Mouse (Mus musculus) olfactory bulb, adult 2 months (tissue): ENCODE data around the gene Tldc2. TPM values are rescaled to one million over a fixed set of nuclear protein-coding genes. Genes with fewer than 3 reads are reported as not detected.

Source experiments
- H3K27ac ChIP-seq: fragments of 200-500 bp; 2 replicates; pipeline ENCODE4 v1.5.1; 2012; ENCODE audit warnings: low read depth, low read length; ENCODE audit not compliant: insufficient read depth
- H3K4me1 ChIP-seq: fragments of 200-500 bp; 2 replicates; pipeline ENCODE4 v1.6.1; 2012; ENCODE audit warnings: low read length; ENCODE audit not compliant: control insufficient read depth, insufficient read depth
- H3K4me3 ChIP-seq: fragments of 200-500 bp; 2 replicates; pipeline ENCODE4 v1.5.1; 2012; ENCODE audit warnings: mild to moderate bottlenecking, low read depth, low read length, moderate library complexity; ENCODE audit not compliant: insufficient read depth
- CTCF ChIP-seq: fragments of 200-500 bp; IDR thresholded peaks from 2 replicates; pipeline ENCODE4 v1.5.1; 2012; ENCODE audit warnings: low read depth, mild to moderate bottlenecking, low read length, moderate library complexity; ENCODE audit not compliant: insufficient read depth
- POLR2A ChIP-seq: fragments of 200-500 bp; IDR thresholded peaks from 2 replicates; pipeline ENCODE4 v1.6.1; 2012; ENCODE audit warnings: mild to moderate bottlenecking, low read depth, low read length, moderate library complexity; ENCODE audit not compliant: insufficient read depth
- WGBS: fragments of 180-500 bp; shearing (Covaris S2); methylation state at CpG from one replicate; pipeline ENCODE4 v1.1.7; 2018; 5-methylcytosine and 5-hydroxymethylcytosine counted together
- polyA plus RNA-seq: library from polyadenylated mRNA; stranded (reverse); fragments of >200 nt; gene quantifications from 2 replicates; pipeline ENCODE4 v1.2.4, GENCODE M21; 2012; ENCODE audit warnings: low replicate concordance; ENCODE audit not compliant: missing spikeins, insufficient read depth, insufficient read length

Tldc2 gene
- polyA plus RNA-seq, 1 experiment: not detected

- no peak overlapping the region for H3K4me3 ChIP-seq
- 26% methylated on average over 7 of the region's 7 CpGs for WGBS
- TF ChIP-seq CTCF (no peak), POLR2A (no peak)
- H3K4me1 ChIP-seq: peaks cover 67% of the 10 kb centered on the region
- 0 out of 2 replicates have a peak overlapping the region, but pooled peaks have one; percentile 7 for H3K27ac ChIP-seq
Measured at GRCm38 (mm10) chr2:157065879-157066226, 21.0 kb upstream of the Tldc2 start.

GRCm38 (mm10) chr2:157066731-157067430 lies 20.0 kb upstream of the Tldc2 start:
- 81% methylated on average over 7 of the region's 7 CpGs for WGBS
- Histone ChIP-seq H3K27ac (no peak overlapping the region), H3K4me3 (no peak overlapping the region), H3K4me1 (peaks cover 75% of the 10 kb centered on the region)
- TF ChIP-seq CTCF (no peak), POLR2A (no peak)

DNA sequence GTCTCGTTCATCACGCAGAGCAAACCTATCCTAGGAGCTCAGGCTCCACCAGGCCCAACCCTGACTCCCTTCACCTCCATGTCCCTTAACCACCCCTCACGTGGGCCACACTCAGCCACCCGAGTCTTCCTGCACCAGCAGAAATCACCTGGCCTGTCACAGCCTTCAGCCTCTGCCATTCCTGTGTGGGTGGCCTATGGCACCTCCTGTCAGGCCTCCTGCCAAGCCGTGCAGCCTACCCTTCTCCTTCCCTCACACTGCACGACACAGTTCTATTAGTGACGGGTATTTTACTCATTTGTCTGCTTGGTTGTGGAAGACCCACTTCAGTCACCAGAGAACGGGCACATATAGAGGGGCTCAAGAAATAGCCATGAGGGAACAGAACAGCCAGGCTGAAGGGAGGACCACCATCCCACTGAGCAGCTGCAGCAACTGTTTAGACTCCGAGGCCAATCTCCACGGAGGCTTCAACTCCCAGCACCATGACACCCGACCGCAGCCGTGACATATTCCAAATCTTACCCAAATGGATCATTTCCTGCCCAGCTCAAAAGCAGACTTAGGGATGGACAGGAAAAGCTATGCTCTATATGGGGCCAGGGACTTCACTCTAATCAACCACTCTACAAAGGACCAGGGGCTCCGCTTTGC lies 18.0 kb upstream of the Tldc2 start:
- WGBS: 42% methylated on average over 14 of the region's 14 CpGs
- Histone ChIP-seq H3K4me3 (no peak overlapping the region), H3K4me1 (peaks cover 79% of the 10 kb centered on the region), H3K27ac (peak overlapping the region; percentile 22; the same call in 1 of the 2 replicates)
- no peak for TF ChIP-seq POLR2A
- no peak for TF ChIP-seq CTCF

DNA sequence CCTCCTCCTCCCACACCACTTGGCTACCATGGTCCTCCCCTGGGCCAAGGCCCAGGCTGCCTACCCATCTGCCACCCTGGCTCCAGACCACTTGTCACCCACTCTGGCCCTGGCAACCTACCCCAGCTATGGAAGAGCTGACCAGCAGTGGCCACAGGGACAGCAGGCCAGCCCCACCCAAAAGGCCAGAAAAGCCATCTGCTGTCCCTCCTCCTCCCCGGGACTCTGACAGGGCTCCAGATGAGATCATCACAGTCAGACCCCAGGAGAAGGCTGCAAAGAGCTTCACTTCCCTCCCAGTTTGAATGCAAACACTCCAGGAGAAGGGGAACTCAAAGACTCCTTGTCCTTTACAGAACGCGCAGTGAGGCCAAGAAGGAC lies 17.5 kb upstream of the Tldc2 start:
- H3K27ac ChIP-seq: peak overlapping the region; percentile 24; the same call in 1 of the 2 replicates
- TF ChIP-seq POLR2A: no peak
- no peak for TF ChIP-seq CTCF
- H3K4me1 ChIP-seq: peaks cover 79% of the 10 kb centered on the region
- WGBS: 32% methylated on average over 3 of the region's 3 CpGs
- H3K4me3 ChIP-seq: no peak overlapping the region

DNA sequence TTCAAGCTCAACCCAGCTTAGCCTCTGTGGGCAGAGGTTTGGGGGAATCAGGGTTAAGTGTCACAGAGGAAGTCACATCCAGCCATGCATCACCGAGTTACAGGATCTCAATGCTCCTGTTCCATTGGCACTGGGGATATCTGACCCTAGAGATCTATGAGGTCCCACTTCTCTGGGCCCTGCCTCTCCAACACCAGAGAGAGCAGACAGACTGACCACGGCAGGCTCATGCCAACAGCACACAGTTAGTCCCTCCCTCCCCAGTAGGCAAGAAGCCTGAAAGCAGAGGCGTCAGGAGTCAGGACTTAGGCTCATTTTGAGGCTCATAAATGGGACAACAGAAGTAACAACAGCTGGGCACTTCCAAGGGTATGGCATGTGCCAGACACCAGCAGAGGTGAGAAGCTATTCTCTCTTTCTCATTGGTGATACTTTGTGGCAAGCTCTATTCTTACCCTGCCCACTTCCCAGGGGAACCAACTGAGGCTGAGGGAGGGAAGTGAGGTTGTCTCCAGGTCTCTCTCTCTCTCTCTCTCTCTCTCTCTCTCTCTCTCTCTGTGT lies 17.0 kb upstream of the Tldc2 start:
- TF ChIP-seq POLR2A: no peak
- no peak for TF ChIP-seq CTCF
- H3K4me3 ChIP-seq: no peak overlapping the region
- H3K27ac ChIP-seq: peak overlapping the region; percentile 27
- H3K4me1 ChIP-seq: peaks cover 77% of the 10 kb centered on the region
- 27% methylated on average over 3 of the region's 3 CpGs for WGBS

DNA sequence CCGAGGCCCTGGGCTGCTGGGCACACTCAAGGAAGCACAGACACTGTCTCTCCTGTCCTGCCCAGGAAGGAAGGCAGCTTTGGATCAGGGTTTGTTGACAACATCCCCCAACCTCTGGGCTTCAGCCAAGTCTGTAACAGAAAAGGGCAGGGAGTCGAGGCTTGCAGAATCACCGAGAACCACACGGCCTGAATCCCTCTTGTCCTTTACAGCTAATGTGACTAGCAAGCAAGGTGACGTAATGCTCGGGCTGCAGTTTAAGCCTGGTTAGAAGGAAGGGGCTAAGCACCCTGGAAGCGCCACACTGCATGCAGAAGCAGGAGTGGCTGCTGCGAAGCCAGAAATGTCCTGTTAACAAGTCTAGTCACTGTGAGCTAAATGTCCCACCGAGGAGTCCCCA lies 16.5 kb upstream of the Tldc2 start:
- no peak for TF ChIP-seq CTCF
- no peak for TF ChIP-seq POLR2A
- Histone ChIP-seq H3K27ac (peak overlapping the region; percentile 27; the same call in 1 of the 2 replicates), H3K4me1 (peaks cover 75% of the 10 kb centered on the region), H3K4me3 (no peak overlapping the region)
- 27% methylated on average over 9 of the region's 9 CpGs for WGBS

GRCm38 (mm10) chr2:157071556-157071955 lies 15.3 kb upstream of the Tldc2 start:
- Histone ChIP-seq H3K4me3 (no peak overlapping the region), H3K4me1 (peaks cover 75% of the 10 kb centered on the region), H3K27ac (no peak overlapping the region)
- WGBS: 53% methylated on average over 2 of the region's 2 CpGs
- no peak for TF ChIP-seq POLR2A
- TF ChIP-seq CTCF: no peak

DNA sequence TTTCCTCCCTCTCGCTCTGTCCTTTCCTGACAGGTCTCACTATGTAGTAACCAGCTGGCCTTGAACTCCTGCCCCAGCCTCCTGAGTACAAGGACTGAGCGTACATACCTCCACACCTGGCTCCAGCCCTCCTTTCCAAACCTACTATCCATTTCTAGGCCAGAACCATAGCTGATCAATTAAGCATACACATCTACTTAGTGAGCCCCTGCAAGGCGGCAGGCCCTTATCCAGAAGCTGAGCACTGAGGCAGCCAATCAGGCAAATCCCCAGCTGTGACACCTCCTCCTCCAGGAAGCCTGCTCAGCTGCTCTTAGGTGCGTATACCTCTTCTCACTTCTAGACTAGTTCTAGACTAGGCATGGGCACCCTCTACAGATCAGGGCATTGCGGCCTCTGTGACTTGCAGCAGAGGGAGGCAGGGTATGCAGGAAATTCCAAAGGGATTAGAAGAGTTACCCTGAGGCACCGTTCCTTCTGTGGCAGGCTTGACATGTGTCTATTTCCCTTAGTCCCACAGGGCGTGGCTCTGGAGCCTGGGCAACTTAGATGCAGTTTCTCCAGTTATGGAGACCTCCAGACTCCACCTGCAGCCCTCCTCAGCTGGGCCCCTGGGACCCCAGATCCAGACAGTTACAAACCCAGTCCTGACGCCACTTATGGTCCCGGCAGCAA lies 14.4 kb upstream of the Tldc2 start:
- H3K4me1 ChIP-seq: peaks cover 73% of the 10 kb centered on the region
- no peak overlapping the region for H3K27ac ChIP-seq
- TF ChIP-seq POLR2A (no peak), CTCF (no peak)
- no peak overlapping the region for H3K4me3 ChIP-seq
- 80% methylated on average over 9 of the region's 9 CpGs for WGBS
